Mouse (Mus musculus): ENCODE results near the gene Tbx10.
"Not testable (repeated sequence)": the region's sequence is repeated elsewhere in the genome, so short reads cannot be mapped to it uniquely, and the experiment has no call there.

Gene Tbx10

DNA sequence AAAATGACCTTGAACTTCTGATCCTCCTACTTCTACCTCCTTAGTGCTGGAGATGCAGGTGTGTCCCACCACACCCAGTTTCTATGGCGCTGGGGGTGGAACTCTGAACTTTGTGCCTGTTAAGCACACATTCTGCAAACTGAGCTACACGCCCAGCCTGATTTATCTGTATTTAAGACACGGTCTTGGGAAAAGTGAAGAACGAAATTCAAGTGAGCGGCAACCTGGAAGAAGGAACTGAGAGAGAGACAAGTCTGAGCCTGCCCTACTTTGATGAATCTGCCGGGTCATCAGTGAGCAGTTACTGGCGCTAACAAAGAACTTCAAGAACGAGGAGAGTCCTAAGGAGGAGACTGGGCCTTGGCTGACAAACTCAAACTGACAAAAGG lies 54.3 kb downstream of the Tbx10 start:
- no peak for DNase-seq

- peak; percentile 86 to 90 for DNase-seq
Measured at GRCm38 (mm10) chr19:4047859-4048258, 55.3 kb downstream of the Tbx10 start.

DNA sequence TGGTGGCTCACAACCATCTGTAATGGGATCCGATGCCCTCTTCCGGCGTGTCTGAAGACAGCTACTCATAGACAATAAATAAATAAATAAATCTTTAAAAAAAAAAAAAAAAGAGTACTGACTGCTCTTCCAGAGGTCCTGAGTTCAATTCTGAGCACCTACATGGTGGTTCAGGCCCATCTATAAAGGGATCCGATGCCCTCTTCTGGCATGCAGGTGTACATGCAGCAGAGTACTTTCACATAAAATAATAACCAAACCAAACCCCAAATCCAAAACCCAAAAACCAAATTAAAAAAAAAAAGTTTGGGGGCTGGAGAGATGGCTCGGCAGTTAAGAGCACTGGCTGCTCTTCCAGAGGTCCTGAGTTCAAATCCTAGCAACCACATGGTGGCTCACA lies 56.5 kb downstream of the Tbx10 start:
- not testable (repeated sequence) for DNase-seq
